Mouse (Mus musculus) small intestine, adult 2 months (tissue): ENCODE data around the gene Bud23. TPM values are rescaled to one million over a fixed set of nuclear protein-coding genes. Genes with fewer than 3 reads are reported as not detected.

Experiments used
- H3K27ac ChIP-seq: fragments of 200-500 bp; 2 replicates; pipeline ENCODE4 v1.5.1; 2012; ENCODE audit warnings: low read depth, low read length, control low read depth, inconsistent platforms; ENCODE audit not compliant: insufficient read depth
- H3K27me3 ChIP-seq: fragments of 200-500 bp; 2 replicates; pipeline ENCODE4 v1.6.1; 2012; ENCODE audit warnings: mild to moderate bottlenecking, moderate library complexity, low read length, inconsistent platforms; ENCODE audit not compliant: control insufficient read depth, insufficient read depth
- H3K36me3 ChIP-seq: fragments of 200-500 bp; 2 replicates; pipeline ENCODE4 v1.6.1; 2012; ENCODE audit warnings: mild to moderate bottlenecking, low read length, control low read depth, inconsistent platforms; ENCODE audit not compliant: control insufficient read depth, insufficient read depth
- H3K4me1 ChIP-seq: fragments of 200-500 bp; 2 replicates; pipeline ENCODE4 v1.6.1; 2012; ENCODE audit warnings: low read length, inconsistent platforms, mixed read lengths; ENCODE audit not compliant: control insufficient read depth, insufficient read depth, insufficient read length
- H3K4me3 ChIP-seq: fragments of 200-500 bp; 2 replicates; pipeline ENCODE4 v1.5.1; 2012; ENCODE audit warnings: low read depth, mild to moderate bottlenecking, control low read depth, inconsistent platforms, low read length, moderate library complexity
- CTCF ChIP-seq: fragments of 200-500 bp; IDR thresholded peaks from 2 replicates; pipeline ENCODE4 v1.5.1; 2012; ENCODE audit warnings: low read depth, mild to moderate bottlenecking, control low read depth, inconsistent platforms, low read length, moderate library complexity, mixed read lengths; ENCODE audit not compliant: insufficient replicate concordance, insufficient read length; ENCODE audit errors: extremely low read depth
- POLR2A ChIP-seq: fragments of 200-500 bp; IDR thresholded peaks from 2 replicates; pipeline ENCODE4 v1.6.1; 2012; ENCODE audit warnings: low read depth, mild to moderate bottlenecking, control low read depth, inconsistent platforms, low read length, moderate library complexity
- WGBS: fragments of 180-500 bp; shearing (Covaris S2); methylation state at CpG from one replicate; pipeline ENCODE4 v1.1.7; 2018; 5-methylcytosine and 5-hydroxymethylcytosine counted together
- polyA plus RNA-seq: library from polyadenylated mRNA; depleted of rRNA; stranded (reverse); fragments of >200 nt; gene quantifications from 2 replicates; pipeline ENCODE4 v1.2.3, GENCODE M21; 2012

Bud23 gene
- polyA plus RNA-seq, 1 experiment: 43.7 TPM

DNA sequence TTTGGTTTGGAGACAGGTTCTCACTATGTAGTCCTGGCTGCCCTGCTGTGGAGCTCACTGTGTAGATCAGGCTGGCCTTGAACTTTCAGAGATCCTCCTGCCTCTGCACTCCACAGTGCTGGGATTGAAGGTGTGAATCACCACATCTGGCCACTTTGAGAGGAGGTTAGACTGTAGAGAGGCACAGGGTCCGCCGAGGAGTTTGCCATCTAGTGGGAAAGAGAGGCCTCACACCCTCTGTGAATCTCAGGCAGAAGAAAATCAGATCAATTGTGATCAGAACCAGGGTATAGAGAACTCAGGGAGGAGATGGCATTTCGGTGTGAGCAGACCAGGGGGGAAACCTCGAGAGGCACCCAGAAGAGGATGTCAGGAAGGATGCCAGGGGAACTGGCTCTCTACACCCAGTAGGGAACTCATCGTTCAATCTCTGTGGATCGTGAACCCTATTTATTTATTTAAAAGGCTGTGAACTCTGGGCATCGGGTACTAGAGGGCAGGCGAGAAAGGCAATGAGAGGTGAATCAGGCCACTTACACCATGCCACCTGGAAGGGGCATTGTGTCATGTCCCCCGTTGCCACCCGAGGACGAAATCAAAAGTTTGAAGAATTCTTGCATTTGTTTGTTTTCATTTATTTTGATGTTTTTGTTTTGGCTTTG lies 39.4 kb upstream of the Bud23 start:
- Histone ChIP-seq H3K27me3 (no peaks in the 10 kb centered on the region), H3K4me3 (no peak overlapping the region), H3K27ac (no peak overlapping the region), H3K4me1 (peaks cover 6% of the 10 kb centered on the region), H3K36me3 (no peaks in the 10 kb centered on the region)
- TF ChIP-seq CTCF: peak; percentile 56; the same call in 1 of the 2 replicates
- TF ChIP-seq POLR2A: no peak
- 61% methylated on average over 11 of the region's 11 CpGs for WGBS

GRCm38 (mm10) chr5:135100981-135101380 lies 36.2 kb upstream of the Bud23 start:
- WGBS: 32% methylated on average over 1 of the region's 1 CpGs
- Histone ChIP-seq H3K27ac (no peak overlapping the region), H3K27me3 (no peaks in the 10 kb centered on the region), H3K4me3 (no peak overlapping the region), H3K4me1 (peaks cover 3% of the 10 kb centered on the region; the same call in 1 of the 2 replicates), H3K36me3 (no peaks in the 10 kb centered on the region)
- TF ChIP-seq CTCF (no peak), POLR2A (no peak)

DNA sequence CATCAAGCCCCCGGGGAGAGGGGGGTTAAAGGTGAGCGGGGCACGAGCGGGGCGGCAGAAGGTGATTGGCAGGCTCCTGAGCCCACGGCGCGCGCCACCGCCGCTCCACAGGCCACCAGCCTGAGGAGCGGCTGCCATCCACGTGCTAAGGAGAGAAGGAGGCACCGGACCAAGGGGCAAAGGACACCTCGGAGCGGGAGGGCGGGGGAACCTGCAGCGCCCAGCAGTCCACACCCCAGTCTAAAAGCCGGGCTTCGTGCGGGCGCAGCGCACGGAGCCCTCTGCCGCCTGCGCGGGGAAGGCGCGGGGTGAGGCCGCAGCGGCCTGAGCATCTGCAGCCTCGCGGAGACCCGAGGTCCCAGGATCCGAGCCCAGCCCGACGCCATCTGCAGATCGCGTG lies 24.9 kb upstream of the Bud23 start, which contains the start of gene Mlxipl:
TSS of gene Mlxipl (plus strand) at position 238 of the 400 bp plus-strand sequence.
- Histone ChIP-seq H3K27ac (peak within 1 kb of the TSS; percentile 5; the same call in 1 of the 2 replicates), H3K4me1 (peaks cover 11% of the 10 kb centered on the region), H3K27me3 (no peaks in the 10 kb centered on the region; the same call in 1 of the 2 replicates), H3K36me3 (no peaks in the 10 kb centered on the region), H3K4me3 (peak within 1 kb of the TSS; percentile 56)
- TF ChIP-seq POLR2A (peak; percentile 29; the same call in 1 of the 2 replicates), CTCF (0 out of 2 replicates have a peak, but pooled peaks have one; percentile 23)
- 2% methylated on average over 39 of the region's 39 CpGs for WGBS

DNA sequence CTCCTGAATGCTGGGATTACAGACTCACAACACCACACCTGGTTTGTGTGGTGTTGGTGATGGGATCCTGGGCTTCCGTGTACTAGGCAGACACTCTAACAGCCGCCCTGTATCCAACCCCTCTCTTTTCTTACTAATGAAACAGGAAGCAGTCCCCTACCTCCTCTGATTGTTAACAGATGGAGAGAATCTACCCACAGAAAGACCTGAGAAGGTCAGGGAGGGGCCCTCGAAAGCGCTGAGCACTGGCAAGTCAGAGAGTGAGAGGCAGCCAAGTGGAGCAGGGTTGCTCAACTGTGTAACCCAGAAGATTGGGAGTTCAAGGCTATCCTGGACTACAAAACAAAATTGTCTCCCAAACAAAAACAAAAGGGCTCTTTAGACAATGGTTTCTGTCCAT lies 22.1 kb upstream of the Bud23 start:
- Histone ChIP-seq H3K36me3 (no peaks in the 10 kb centered on the region), H3K27me3 (no peaks in the 10 kb centered on the region; the same call in 1 of the 2 replicates), H3K4me3 (no peak overlapping the region), H3K4me1 (peaks cover 11% of the 10 kb centered on the region), H3K27ac (no peak overlapping the region)
- WGBS: 65% methylated on average over 4 of the region's 4 CpGs
- TF ChIP-seq CTCF (no peak), POLR2A (no peak)

- H3K36me3 ChIP-seq: no peaks in the 10 kb centered on the region
- no peaks in the 10 kb centered on the region for H3K27me3 ChIP-seq
- H3K4me3 ChIP-seq: no peak overlapping the region
- H3K27ac ChIP-seq: no peak overlapping the region
- peaks cover 14% of the 10 kb centered on the region for H3K4me1 ChIP-seq
- WGBS: 79% methylated on average over 5 of the region's 5 CpGs
- TF ChIP-seq POLR2A (no peak), CTCF (no peak)
Observed at GRCm38 (mm10) chr5:135080539-135080938, 15.8 kb upstream of the Bud23 start.

- WGBS: 89% methylated on average over 2 of the region's 2 CpGs
- no peak overlapping the region for H3K4me3 ChIP-seq
- no peaks in the 10 kb centered on the region for H3K27me3 ChIP-seq
- no peak overlapping the region for H3K27ac ChIP-seq
- no peaks in the 10 kb centered on the region for H3K36me3 ChIP-seq
- peaks cover 14% of the 10 kb centered on the region for H3K4me1 ChIP-seq
- TF ChIP-seq CTCF (no peak), POLR2A (no peak)
Observed at GRCm38 (mm10) chr5:135079578-135079977, 14.8 kb upstream of the Bud23 start.

DNA sequence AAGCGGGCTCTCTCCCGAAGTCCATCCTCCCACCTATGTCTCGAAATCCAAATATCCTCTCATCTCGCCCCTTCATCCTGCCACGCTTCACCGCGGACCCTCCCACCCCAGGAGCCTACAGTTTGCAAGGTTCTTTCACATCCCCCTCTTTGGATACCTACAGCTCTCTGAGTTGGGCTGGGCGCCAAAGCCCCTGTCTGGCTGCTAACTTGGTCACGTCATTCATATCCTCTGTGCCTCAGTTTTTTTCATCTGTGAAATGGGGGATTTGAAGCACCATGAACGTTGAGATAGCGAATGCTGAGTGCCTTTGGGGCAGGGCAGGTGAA lies 13.7 kb upstream of the Bud23 start:
- H3K27ac ChIP-seq: no peak overlapping the region
- 2% methylated on average over 11 of the region's 11 CpGs for WGBS
- H3K4me3 ChIP-seq: peak overlapping the region; percentile 70
- no peaks in the 10 kb centered on the region for H3K36me3 ChIP-seq
- TF ChIP-seq POLR2A (no peak), CTCF (no peak; the same call in 1 of the 2 replicates)
- H3K4me1 ChIP-seq: peaks cover 14% of the 10 kb centered on the region
- H3K27me3 ChIP-seq: no peaks in the 10 kb centered on the region
